Mouse (Mus musculus) stomach, postnatal 0 days (tissue): ENCODE measurements at regions not wholly inside any gene's neighbourhood (a gene's known extent, or its start where the extent isn't known, plus 50 kb on each side); places are given as distances from the start of the nearest gene placed in this dataset.

Experiments used
- ATAC-seq: fragments of 200-750 bp; cut with Nextera tagmentation; 2 replicates; pipeline ENCODE4 v1.8.0; 2017; ENCODE audit not compliant: low FRiP score, low TSS enrichment
- DNase-seq: peaks from one replicate; pipeline ENCODE4 v3.0.0-alpha.2; 2016; ENCODE audit warnings: low spot score
- H3K27ac ChIP-seq: fragments of 300-500 bp; sonication (generic); replicated peaks from 2 replicates; pipeline ENCODE4 v1.5.1; 2014; ENCODE audit warnings: mild to moderate bottlenecking, control low read depth
- H3K27me3 ChIP-seq: fragments of 300-500 bp; sonication (generic); 2 replicates; pipeline ENCODE4 v1.6.1; 2014; ENCODE audit warnings: low read length; ENCODE audit not compliant: control insufficient read depth, insufficient read depth
- H3K36me3 ChIP-seq: fragments of 300-500 bp; sonication (generic); 2 replicates; pipeline ENCODE4 v1.6.1; 2014; ENCODE audit warnings: low read length, mixed read lengths; ENCODE audit not compliant: control insufficient read depth, insufficient read depth
- H3K4me1 ChIP-seq: fragments of 300-500 bp; sonication (generic); replicated peaks from 2 replicates; pipeline ENCODE4 v1.6.1; 2014; ENCODE audit warnings: antibody characterized with exemption; ENCODE audit not compliant: control insufficient read depth, insufficient read depth
- H3K4me2 ChIP-seq: fragments of 300-500 bp; sonication (generic); replicated peaks from 2 replicates; pipeline ENCODE4 v1.6.1; 2014; ENCODE audit warnings: low read depth, mild to moderate bottlenecking, control low read depth, moderate library complexity
- H3K4me3 ChIP-seq: fragments of 300-500 bp; sonication (generic); 2 replicates; pipeline ENCODE4 v1.5.1; 2014; ENCODE audit warnings: low read depth, low read length, control low read depth
- H3K9ac ChIP-seq: fragments of 300-500 bp; sonication (generic); 2 replicates; pipeline ENCODE4 v1.6.1; 2014; ENCODE audit warnings: mild to moderate bottlenecking, low read length, control low read depth, mixed read lengths
- H3K9me3 ChIP-seq: fragments of 300-500 bp; sonication (generic); 2 replicates; pipeline ENCODE4 v1.6.1; 2016; ENCODE audit warnings: low read length; ENCODE audit not compliant: control insufficient read depth
- CTCF ChIP-seq: IDR thresholded peaks from 2 replicates; pipeline ENCODE4 v1.5.1; 2016; ENCODE audit warnings: antibody characterized with exemption, low read depth, mild to moderate bottlenecking, moderate library complexity
- EP300 ChIP-seq: optimal IDR thresholded peaks from 2 replicates; pipeline ENCODE3; 2016; ENCODE audit warnings: antibody characterized with exemption
- WGBS: fragments of 180-500 bp; shearing (Covaris S2); extraction: QIAGEN DNeasy Blood & Tissue Kit; methylation state at CpG from one replicate; pipeline ENCODE4 v1.1.7; 2014; 5-methylcytosine and 5-hydroxymethylcytosine counted together

DNA sequence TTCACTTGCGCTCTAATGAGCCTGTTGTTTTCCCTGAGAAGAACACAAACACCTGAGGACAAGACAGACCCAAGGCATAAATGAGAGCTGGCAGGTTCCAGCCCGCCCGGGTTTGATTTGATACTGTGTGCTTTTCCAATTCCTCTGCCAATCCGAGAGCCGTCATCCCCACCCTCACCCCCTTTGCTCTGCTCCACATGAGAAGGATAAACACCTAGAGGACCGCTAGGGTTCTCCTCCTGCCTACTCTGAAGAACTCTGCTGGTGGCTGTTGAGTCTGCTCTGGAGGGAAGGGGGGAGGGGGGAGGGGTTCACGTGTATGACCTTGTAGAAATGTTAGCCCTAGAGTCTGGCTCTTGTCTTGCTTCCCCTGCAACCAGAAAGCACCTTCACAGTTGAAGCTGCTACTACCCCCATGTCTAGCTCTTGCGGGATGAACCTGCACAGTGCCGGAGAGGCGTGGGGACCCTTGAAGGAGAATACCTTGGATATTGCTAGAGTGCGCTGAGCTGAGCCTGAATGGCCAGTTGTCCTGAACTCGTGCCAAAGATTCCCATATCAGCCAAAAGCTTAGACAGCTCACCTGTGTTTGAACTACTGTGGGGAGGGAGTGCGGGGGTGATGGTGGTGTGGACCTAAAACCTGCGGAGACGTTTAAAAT lies 225.0 kb upstream of the Atp5g3 start:
- ATAC-seq (0 out of 2 replicates have a peak, but pooled peaks have one; percentile 6), DNase-seq (no peak)
- Histone ChIP-seq H3K4me3 (no peak overlapping the region), H3K9ac (no peak overlapping the region), H3K9me3 (no peaks in the 10 kb centered on the region), H3K27ac (no peak overlapping the region), H3K36me3 (no peaks in the 10 kb centered on the region), H3K27me3 (no peaks in the 10 kb centered on the region), H3K4me2 (no peak overlapping the region), H3K4me1 (no peaks in the 10 kb centered on the region)
- TF ChIP-seq CTCF, result no peak
- no peak for TF ChIP-seq EP300
- 39% methylated on average over 15 of the region's 15 CpGs for WGBS

DNA sequence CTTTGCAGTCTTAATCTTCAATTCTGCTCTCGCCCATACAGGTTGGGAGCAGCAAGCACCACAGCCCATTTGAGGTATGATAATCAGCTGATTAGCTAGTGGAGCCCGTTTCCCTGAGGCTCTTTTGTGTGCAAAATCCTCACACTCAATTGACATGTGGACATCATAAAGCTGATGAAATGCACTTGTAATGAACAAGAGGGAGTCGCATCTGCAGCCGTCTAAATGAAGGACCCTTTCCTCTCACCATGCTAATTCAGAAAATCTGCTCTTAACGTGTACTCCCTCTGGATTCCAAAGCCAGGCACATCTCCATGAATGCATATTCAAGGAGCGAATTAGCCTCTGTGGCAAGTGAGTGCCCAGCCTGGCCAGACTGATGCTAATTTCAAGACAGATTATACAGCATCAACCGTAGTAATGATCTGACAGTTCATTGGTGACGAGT lies 219.0 kb upstream of the Atp5g3 start:
- H3K4me1 ChIP-seq, result no peaks in the 10 kb centered on the region
- H3K27me3 ChIP-seq, result peaks cover 3% of the 10 kb centered on the region; the same call in 1 of the 2 replicates
- no peak overlapping the region for H3K9ac ChIP-seq
- H3K4me2 ChIP-seq, result no peak overlapping the region
- WGBS, result 26% methylated on average over 8 of the region's 8 CpGs
- TF ChIP-seq EP300, result no peak
- TF ChIP-seq CTCF, result no peak
- no peak for DNase-seq
- H3K36me3 ChIP-seq, result no peaks in the 10 kb centered on the region
- H3K27ac ChIP-seq, result no peak overlapping the region
- H3K4me3 ChIP-seq, result no peak overlapping the region
- H3K9me3 ChIP-seq, result no peaks in the 10 kb centered on the region
- ATAC-seq, result no peak

DNA sequence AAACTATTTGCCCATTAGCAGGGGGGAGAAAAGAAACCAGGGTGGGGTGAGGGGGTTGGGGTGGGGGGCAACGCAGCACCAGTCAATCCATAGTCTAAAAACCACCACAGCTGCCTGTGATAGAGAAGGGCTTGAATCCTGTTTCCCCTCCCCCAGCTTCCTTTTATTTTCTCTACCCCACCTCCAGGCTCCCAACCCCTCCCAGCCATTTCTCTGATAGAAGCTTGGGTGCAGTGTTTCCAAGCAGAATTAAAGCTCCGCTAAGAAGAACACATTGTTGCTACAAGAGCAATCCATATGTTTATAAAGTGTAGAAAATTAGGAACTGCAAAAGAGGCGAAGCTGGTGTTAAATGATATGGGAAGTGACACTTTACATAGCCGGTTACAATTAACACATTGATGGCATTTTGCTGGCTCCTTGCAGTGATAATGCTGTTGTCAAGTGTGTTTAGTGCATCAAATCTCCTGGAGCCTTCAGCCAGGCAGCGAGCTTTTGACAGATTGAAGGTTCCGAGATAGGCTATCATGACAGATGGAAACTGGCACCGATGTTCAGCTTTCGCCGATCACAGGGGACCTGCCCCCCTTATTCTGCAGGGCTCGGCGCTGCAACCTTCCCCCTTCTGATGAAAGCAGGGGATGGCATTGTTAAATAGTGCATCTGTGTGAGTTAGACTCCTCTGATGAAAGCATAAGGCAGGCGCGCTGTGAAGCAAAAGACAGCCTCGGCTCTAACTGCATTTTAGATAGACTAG lies 217.8 kb upstream of the Atp5g3 start:
- no peak for ATAC-seq
- peak overlapping the region; percentile 45 for H3K4me2 ChIP-seq
- DNase-seq, result no peak
- 4% methylated on average over 14 of the region's 14 CpGs for WGBS
- peaks cover 3% of the 10 kb centered on the region; the same call in 1 of the 2 replicates for H3K27me3 ChIP-seq
- H3K4me3 ChIP-seq, result peak overlapping the region; percentile 8
- H3K4me1 ChIP-seq, result no peaks in the 10 kb centered on the region
- no peak overlapping the region for H3K9ac ChIP-seq
- no peak for TF ChIP-seq CTCF
- H3K9me3 ChIP-seq, result no peaks in the 10 kb centered on the region
- H3K36me3 ChIP-seq, result no peaks in the 10 kb centered on the region
- no peak overlapping the region for H3K27ac ChIP-seq

DNA sequence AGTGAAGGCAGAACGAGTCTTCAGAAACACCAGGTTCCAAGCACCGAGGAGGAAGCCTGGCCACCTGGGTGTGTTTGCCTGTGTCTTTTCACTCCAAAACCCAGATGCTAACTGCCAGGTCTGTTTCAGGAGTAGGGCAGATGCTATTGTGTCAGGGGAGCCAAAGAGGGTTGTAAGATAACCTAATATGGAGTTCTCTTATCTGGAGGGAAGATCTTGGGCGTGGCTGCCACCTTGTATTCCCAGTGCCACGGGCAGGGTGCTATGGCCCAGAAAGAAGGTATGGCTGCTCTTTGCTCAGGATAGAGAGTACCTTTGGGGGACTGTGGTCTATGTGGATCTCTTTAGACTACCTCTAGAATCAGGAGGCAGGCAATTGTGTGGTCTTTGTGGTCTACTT lies 216.0 kb upstream of the Atp5g3 start:
- H3K27me3 ChIP-seq, result peaks cover 3% of the 10 kb centered on the region; the same call in 1 of the 2 replicates
- H3K4me1 ChIP-seq, result no peaks in the 10 kb centered on the region
- H3K4me2 ChIP-seq, result no peak overlapping the region
- no peak overlapping the region for H3K9ac ChIP-seq
- H3K9me3 ChIP-seq, result no peaks in the 10 kb centered on the region
- H3K36me3 ChIP-seq, result no peaks in the 10 kb centered on the region
- no peak for ATAC-seq
- TF ChIP-seq CTCF (no peak), EP300 (no peak)
- H3K27ac ChIP-seq, result no peak overlapping the region
- WGBS, result 75% methylated on average over 4 of the region's 4 CpGs
- DNase-seq, result no peak
- no peak overlapping the region for H3K4me3 ChIP-seq

DNA sequence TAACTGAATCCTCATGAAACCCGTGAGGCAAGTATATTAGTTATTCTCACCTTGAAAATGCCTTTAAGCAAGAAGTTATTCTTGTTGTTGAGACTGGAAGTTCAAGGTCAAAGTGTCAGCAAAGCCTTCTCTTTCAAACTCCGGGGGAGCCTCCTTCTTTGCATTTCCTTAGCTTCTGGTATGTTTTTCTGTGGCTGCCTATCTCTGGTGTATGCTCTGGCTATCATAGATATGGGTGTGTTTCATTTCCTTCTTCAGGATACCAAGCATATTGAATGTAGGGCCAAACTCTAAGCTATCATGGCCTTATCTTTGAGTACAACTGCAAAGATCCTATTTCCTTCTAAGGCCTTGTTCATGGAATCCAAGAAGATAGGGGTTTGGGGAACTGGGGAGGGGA lies 213.1 kb upstream of the Atp5g3 start:
- ATAC-seq (no peak), DNase-seq (no peak)
- H3K4me3 ChIP-seq, result no peak overlapping the region
- no peak overlapping the region for H3K4me2 ChIP-seq
- H3K27me3 ChIP-seq, result no peaks in the 10 kb centered on the region
- no peak overlapping the region for H3K27ac ChIP-seq
- WGBS, result 62% methylated on average over 2 of the region's 2 CpGs
- no peaks in the 10 kb centered on the region for H3K9me3 ChIP-seq
- H3K36me3 ChIP-seq, result no peaks in the 10 kb centered on the region
- no peaks in the 10 kb centered on the region for H3K4me1 ChIP-seq
- H3K9ac ChIP-seq, result no peak overlapping the region
- TF ChIP-seq EP300, result no peak

DNA sequence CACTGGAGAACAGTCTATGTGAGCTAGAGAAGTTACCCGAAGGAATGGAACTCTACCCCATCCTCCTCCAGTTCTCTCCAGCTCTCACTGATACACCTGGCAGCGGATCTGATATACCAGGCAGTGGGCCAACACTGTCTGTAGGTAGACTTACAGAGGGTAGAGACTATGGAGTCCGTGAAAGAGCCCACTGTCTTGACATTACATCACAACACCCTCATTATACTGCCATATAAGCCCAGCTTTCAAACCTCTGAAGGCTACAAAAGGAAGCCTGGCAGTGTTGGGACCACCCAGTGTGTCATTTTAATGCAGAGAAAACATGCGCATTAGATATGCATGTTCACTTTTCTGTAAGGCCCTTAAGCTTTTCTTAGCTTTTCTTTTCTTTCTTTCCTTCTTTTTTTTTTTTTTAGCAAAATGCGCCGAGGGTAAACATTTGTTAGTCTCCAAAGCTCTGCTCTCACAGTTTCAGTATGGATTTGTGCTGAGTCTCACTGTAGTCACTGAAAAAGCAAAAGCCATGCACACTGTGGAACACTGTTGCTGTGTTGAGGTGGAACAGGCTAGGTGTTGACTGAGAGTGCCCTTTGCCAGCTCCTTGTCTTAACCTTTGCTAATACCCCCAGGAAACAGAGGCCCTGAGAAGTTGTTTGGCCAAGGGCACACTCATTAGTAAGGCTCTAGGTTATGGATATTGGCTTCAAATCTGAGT lies 212.4 kb upstream of the Atp5g3 start:
- H3K4me3 ChIP-seq, result no peak overlapping the region
- no peaks in the 10 kb centered on the region for H3K9me3 ChIP-seq
- no peak overlapping the region for H3K4me2 ChIP-seq
- DNase-seq (no peak), ATAC-seq (no peak)
- no peaks in the 10 kb centered on the region for H3K4me1 ChIP-seq
- H3K27me3 ChIP-seq, result no peaks in the 10 kb centered on the region
- no peak overlapping the region for H3K9ac ChIP-seq
- TF ChIP-seq CTCF (no peak), EP300 (no peak)
- H3K36me3 ChIP-seq, result no peaks in the 10 kb centered on the region
- H3K27ac ChIP-seq, result no peak overlapping the region
- 68% methylated on average over 6 of the region's 6 CpGs for WGBS
